Mouse (Mus musculus) hindbrain, embryonic 16.5 days (tissue): Measurements from ENCODE around the gene Pigb. TPM values are rescaled to one million over a fixed set of nuclear protein-coding genes. Genes with fewer than 3 reads are reported as not detected.

Experiments
- ATAC-seq: fragments of 200-750 bp; cut with Nextera tagmentation; 2 replicates; pipeline ENCODE4 v1.8.0; 2017; ENCODE audit warnings: moderate TSS enrichment, moderate library complexity
- H3K27ac ChIP-seq: fragments of 300-500 bp; sonication (generic); 2 replicates; pipeline ENCODE4 v1.5.1; 2014; ENCODE audit warnings: low read depth, mild to moderate bottlenecking, control low read depth, low read length, moderate library complexity
- H3K27me3 ChIP-seq: fragments of 300-500 bp; sonication (generic); replicated peaks from 2 replicates; pipeline ENCODE4 v1.6.1; 2014; ENCODE audit warnings: low read length; ENCODE audit not compliant: control insufficient read depth, insufficient read depth
- H3K36me3 ChIP-seq: fragments of 300-500 bp; sonication (generic); 2 replicates; pipeline ENCODE4 v1.6.1; 2014; ENCODE audit warnings: mild to moderate bottlenecking, low read length, moderate library complexity, mixed read lengths; ENCODE audit not compliant: control insufficient read depth, insufficient read depth
- H3K4me1 ChIP-seq: fragments of 300-500 bp; sonication (generic); 2 replicates; pipeline ENCODE4 v1.6.1; 2014; ENCODE audit warnings: low read depth, low read length; ENCODE audit not compliant: control insufficient read depth, insufficient read depth
- H3K4me2 ChIP-seq: fragments of 300-500 bp; sonication (generic); 2 replicates; pipeline ENCODE4 v1.6.1; 2014; ENCODE audit warnings: mild to moderate bottlenecking, low read length, control low read depth, moderate library complexity
- H3K4me3 ChIP-seq: fragments of 300-500 bp; sonication (generic); 2 replicates; pipeline ENCODE4 v1.5.1; 2014; ENCODE audit warnings: mild to moderate bottlenecking, low read length, control low read depth, moderate library complexity
- H3K9ac ChIP-seq: fragments of 300-500 bp; sonication (generic); 2 replicates; pipeline ENCODE4 v1.6.1; 2014; ENCODE audit warnings: low read depth, mild to moderate bottlenecking, control low read depth, low read length, moderate library complexity
- H3K9me3 ChIP-seq: fragments of 300-500 bp; sonication (generic); 2 replicates; pipeline ENCODE4 v1.6.1; 2014; ENCODE audit warnings: mild to moderate bottlenecking, low read length, moderate library complexity; ENCODE audit not compliant: control insufficient read depth
- WGBS: fragments of 180-500 bp; shearing (Covaris S2); extraction: QIAGEN DNeasy Blood & Tissue Kit; methylation state at CpG from one replicate; pipeline ENCODE4 v1.1.7; 2014; 5-methylcytosine and 5-hydroxymethylcytosine counted together
- polyA plus RNA-seq: library from polyadenylated mRNA; unstranded; fragments of >200 nt; fragmentation: Nextera tagmentation; extraction: Ambion mirVana; gene quantifications from 2 replicates; pipeline ENCODE4 v1.2.1, GENCODE M21; 2015

Pigb gene
- polyA plus RNA-seq, 1 experiment from 2014 or later: 14.6 TPM

GRCm38 (mm10) chr9:73073169-73073568 lies 33.0 kb upstream of the Pigb start:
- H3K27ac ChIP-seq: no peak overlapping the region
- H3K9ac ChIP-seq: no peak overlapping the region
- no peak overlapping the region for H3K4me2 ChIP-seq
- H3K4me3 ChIP-seq: no peak overlapping the region
- no peaks in the 10 kb centered on the region for H3K36me3 ChIP-seq
- no peaks in the 10 kb centered on the region for H3K9me3 ChIP-seq
- H3K27me3 ChIP-seq: no peaks in the 10 kb centered on the region
- H3K4me1 ChIP-seq: peaks cover 3% of the 10 kb centered on the region
- ATAC-seq: no peak
- WGBS: 95% methylated on average over 5 of the region's 5 CpGs

- H3K4me2 ChIP-seq: no peak overlapping the region
- no peaks in the 10 kb centered on the region for H3K27me3 ChIP-seq
- peaks cover 4% of the 10 kb centered on the region for H3K4me1 ChIP-seq
- ATAC-seq: no peak
- no peak overlapping the region for H3K9ac ChIP-seq
- no peaks in the 10 kb centered on the region for H3K9me3 ChIP-seq
- H3K36me3 ChIP-seq: no peaks in the 10 kb centered on the region
- no peak overlapping the region for H3K27ac ChIP-seq
- 84% methylated on average over 8 of the region's 8 CpGs for WGBS
- no peak overlapping the region for H3K4me3 ChIP-seq
Observed at GRCm38 (mm10) chr9:73072426-73072825, 32.2 kb upstream of the Pigb start.

GRCm38 (mm10) chr9:73070971-73071659 lies 30.9 kb upstream of the Pigb start:
- no peak overlapping the region for H3K9ac ChIP-seq
- no peaks in the 10 kb centered on the region for H3K36me3 ChIP-seq
- peaks cover 4% of the 10 kb centered on the region for H3K4me1 ChIP-seq
- H3K4me3 ChIP-seq: no peak overlapping the region
- ATAC-seq: no peak
- H3K27ac ChIP-seq: no peak overlapping the region
- no peaks in the 10 kb centered on the region for H3K27me3 ChIP-seq
- 78% methylated on average over 10 of the region's 10 CpGs for WGBS
- no peak overlapping the region for H3K4me2 ChIP-seq
- H3K9me3 ChIP-seq: no peaks in the 10 kb centered on the region

GRCm38 (mm10) chr9:73068688-73069087 lies 28.5 kb upstream of the Pigb start:
- no peak for ATAC-seq
- Histone ChIP-seq H3K27me3 (no peaks in the 10 kb centered on the region), H3K9me3 (no peaks in the 10 kb centered on the region), H3K4me3 (no peak overlapping the region), H3K9ac (no peak overlapping the region), H3K36me3 (no peaks in the 10 kb centered on the region), H3K27ac (no peak overlapping the region), H3K4me1 (peaks cover 4% of the 10 kb centered on the region), H3K4me2 (no peak overlapping the region)
- 93% methylated on average over 6 of the region's 6 CpGs for WGBS

GRCm38 (mm10) chr9:73068230-73068679 lies 28.1 kb upstream of the Pigb start:
- no peak overlapping the region for H3K9ac ChIP-seq
- H3K9me3 ChIP-seq: no peaks in the 10 kb centered on the region
- peak; percentile 30; the same call in 1 of the 2 replicates for ATAC-seq
- H3K4me2 ChIP-seq: no peak overlapping the region
- no peaks in the 10 kb centered on the region for H3K36me3 ChIP-seq
- no peak overlapping the region for H3K4me3 ChIP-seq
- 43% methylated on average over 6 of the region's 6 CpGs for WGBS
- H3K27ac ChIP-seq: no peak overlapping the region
- H3K4me1 ChIP-seq: peaks cover 4% of the 10 kb centered on the region
- no peaks in the 10 kb centered on the region for H3K27me3 ChIP-seq

GRCm38 (mm10) chr9:73067086-73067485 lies 26.9 kb upstream of the Pigb start:
- ATAC-seq: peak; percentile 50; the same call in 1 of the 2 replicates

GRCm38 (mm10) chr9:73063621-73064290 lies 23.6 kb upstream of the Pigb start:
- WGBS: 36% methylated on average over 15 of the region's 15 CpGs
- H3K4me2 ChIP-seq: peak overlapping the region; percentile 37; the same call in 1 of the 2 replicates
- H3K9ac ChIP-seq: peak overlapping the region; percentile 31; the same call in 1 of the 2 replicates
- H3K4me1 ChIP-seq: peaks cover 4% of the 10 kb centered on the region
- no peaks in the 10 kb centered on the region for H3K27me3 ChIP-seq
- no peaks in the 10 kb centered on the region for H3K36me3 ChIP-seq
- H3K4me3 ChIP-seq: no peak overlapping the region
- no peak for ATAC-seq
- H3K27ac ChIP-seq: no peak overlapping the region
- H3K9me3 ChIP-seq: no peaks in the 10 kb centered on the region

More at GRCm38 (mm10) chr9:73067086-73067485, 26.9 kb upstream of the Pigb start:
- WGBS: 33% methylated on average over 10 of the region's 10 CpGs
- Histone ChIP-seq H3K36me3 (no peaks in the 10 kb centered on the region), H3K9ac (0 out of 2 replicates have a peak overlapping the region, but pooled peaks have one; percentile 44), H3K4me3 (no peak overlapping the region), H3K9me3 (no peaks in the 10 kb centered on the region), H3K27ac (peak overlapping the region; percentile 9; the same call in 1 of the 2 replicates), H3K27me3 (no peaks in the 10 kb centered on the region), H3K4me1 (peaks cover 4% of the 10 kb centered on the region), H3K4me2 (0 out of 2 replicates have a peak overlapping the region, but pooled peaks have one; percentile 18)

- Histone ChIP-seq H3K27me3 (no peaks in the 10 kb centered on the region), H3K4me2 (no peak overlapping the region), H3K9me3 (no peaks in the 10 kb centered on the region), H3K4me3 (no peak overlapping the region), H3K4me1 (no peaks in the 10 kb centered on the region), H3K36me3 (no peaks in the 10 kb centered on the region), H3K27ac (no peak overlapping the region), H3K9ac (no peak overlapping the region)
- no peak for ATAC-seq
- whole genome bisulfite sequencing: 88% methylated on average over 4 of the region's 4 CpGs
Observed at GRCm38 (mm10) chr9:73059224-73059623, 19.0 kb upstream of the Pigb start.

GRCm38 (mm10) chr9:73055441-73055911 lies 15.3 kb upstream of the Pigb start:
- Histone ChIP-seq H3K9ac (no peak overlapping the region), H3K4me1 (no peaks in the 10 kb centered on the region), H3K27me3 (no peaks in the 10 kb centered on the region), H3K27ac (no peak overlapping the region), H3K36me3 (no peaks in the 10 kb centered on the region), H3K4me3 (no peak overlapping the region), H3K4me2 (no peak overlapping the region), H3K9me3 (no peaks in the 10 kb centered on the region)
- no peak for ATAC-seq
- 77% methylated on average over 10 of the region's 10 CpGs for WGBS
